Mouse (Mus musculus): ENCODE measurements around the gene Inpp5b.

Gene Inpp5b

GRCm38 (mm10) chr4:124765802-124766565 is 24.3 kb downstream of the Inpp5b start:
- peak in 1 of 2 experiments; percentile 56 for DNase-seq (ENCODE audit: low spot score in 2 of 2)

- no peak for DNase-seq (ENCODE audit: low spot score in 2 of 2)
These were observed 24.9 kb downstream of the Inpp5b start for GRCm38 (mm10) chr4:124766566-124766940.

DNA sequence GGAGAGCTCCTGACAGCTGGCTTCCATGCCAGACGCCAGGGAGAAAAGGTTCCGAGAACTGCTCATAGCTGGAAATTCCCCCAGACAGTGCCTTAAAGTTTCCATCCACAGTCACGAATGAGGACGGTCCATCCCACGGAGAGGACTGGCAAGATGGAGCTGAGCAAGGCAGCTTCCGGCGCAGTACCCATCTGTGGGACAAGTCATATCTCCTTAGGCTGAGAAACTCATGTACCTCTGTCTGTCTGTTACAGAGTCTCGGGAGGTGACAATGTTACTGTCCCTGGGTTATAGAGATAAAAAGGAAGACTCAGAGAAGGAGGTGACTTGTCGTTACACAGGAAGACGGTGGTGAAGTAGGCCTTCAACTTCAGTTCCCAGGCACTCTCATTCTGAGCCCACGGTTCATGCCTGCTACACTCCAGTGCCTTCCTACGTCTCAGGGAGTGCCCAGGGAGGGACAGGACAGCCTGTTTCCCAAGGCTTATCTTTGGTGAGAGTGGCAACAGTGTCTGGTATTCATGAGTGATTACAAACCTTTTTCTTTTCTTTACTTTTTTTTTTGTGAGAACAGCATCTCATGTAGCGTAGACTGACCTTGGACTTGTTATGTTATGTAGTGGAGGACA is 27.4 kb downstream of the Inpp5b start:
- peak in 1 of 2 experiments; percentile 14 for DNase-seq (ENCODE audit: low spot score in 2 of 2)

DNA sequence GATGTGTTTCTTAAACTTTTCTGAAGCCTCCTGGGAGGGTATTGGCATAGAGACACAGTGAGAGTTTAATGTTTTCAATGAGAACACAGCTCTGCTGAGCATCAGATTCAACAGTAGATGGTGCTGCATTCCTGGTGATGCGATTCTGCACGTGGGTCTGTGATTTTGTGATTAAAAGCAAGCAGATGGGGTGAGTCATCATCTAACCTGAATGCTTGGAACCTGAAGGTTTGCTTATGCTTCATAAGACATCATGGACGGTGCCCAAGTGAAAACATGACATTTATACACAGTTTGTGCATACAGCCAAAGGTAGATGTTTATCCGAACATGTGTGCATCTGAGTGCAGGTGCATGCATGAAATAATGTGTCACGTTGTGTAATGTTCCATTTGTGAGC is 29.0 kb downstream of the Inpp5b start:
- peak in 1 of 2 experiments; percentile 47 for DNase-seq (ENCODE audit: low spot score in 2 of 2)

DNA sequence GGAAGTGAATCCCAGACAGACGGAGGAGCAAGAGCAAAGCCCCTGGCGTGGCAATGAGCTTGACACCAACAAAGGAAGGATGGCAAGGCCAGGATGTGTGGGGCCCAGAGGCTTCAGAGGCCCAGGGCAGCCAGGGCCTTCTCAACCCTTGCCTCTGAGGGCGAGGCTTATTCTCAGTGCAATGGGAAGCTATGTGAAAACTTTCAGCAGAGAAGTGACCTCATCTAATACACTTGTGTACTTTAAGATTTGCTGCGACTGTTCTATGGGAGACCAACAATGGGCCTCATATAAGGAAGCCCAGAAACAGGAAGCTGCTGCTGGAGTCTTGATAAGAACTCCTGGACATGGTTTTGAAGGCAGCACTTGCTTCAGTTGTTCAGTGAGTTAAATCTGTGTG is 30.5 kb downstream of the Inpp5b start:
- no peak for DNase-seq (ENCODE audit: low spot score in 2 of 2)

GRCm38 (mm10) chr4:124773449-124773848 is 31.8 kb downstream of the Inpp5b start:
- no peak for DNase-seq (ENCODE audit: low spot score in 2 of 2)

DNA sequence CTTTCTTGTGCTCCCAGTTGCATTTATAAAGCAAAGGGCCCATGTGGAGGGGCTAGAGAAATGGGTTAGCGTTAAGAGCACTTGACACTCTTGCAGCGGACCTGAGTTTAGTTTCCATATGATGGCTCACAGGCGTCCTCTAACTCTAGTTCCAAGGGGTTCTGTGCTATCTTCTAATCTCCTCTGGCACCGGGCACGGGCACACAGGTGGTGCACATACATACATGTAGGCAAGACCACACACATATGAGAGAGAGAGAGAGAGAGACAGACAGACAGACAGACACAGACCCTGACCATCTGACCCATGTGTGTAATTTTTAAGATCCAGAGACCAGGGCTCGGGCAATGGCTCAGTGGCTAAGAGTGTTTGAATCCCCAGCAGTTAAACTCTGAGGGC is 32.3 kb downstream of the Inpp5b start:
- no peak for DNase-seq (ENCODE audit: low spot score in 2 of 2)

DNA sequence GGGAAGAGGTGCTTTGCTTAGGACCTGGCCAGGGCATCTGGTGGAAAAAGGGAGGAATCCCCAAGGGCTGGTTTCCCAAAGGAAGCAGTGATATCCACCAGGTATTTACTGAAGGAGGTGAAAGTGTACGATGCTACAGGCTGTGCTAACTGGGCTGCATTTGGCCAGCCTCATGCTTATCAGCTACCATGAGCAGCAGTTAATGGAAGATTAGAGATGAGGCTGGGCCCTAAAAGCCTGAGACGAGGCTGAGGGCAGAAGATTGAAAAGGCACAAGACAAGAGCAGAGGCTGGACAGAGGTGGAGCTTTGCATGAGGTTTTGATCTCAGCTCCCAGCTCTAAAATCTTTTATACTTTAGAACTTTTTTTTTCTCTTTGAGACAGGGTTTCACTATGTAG is 32.8 kb downstream of the Inpp5b start:
- no peak for DNase-seq (ENCODE audit: low spot score in 2 of 2)

GRCm38 (mm10) chr4:124781361-124781760 is 39.7 kb downstream of the Inpp5b start:
- DNase-seq (ENCODE audit: low spot score in 2 of 2), result no peak

DNA sequence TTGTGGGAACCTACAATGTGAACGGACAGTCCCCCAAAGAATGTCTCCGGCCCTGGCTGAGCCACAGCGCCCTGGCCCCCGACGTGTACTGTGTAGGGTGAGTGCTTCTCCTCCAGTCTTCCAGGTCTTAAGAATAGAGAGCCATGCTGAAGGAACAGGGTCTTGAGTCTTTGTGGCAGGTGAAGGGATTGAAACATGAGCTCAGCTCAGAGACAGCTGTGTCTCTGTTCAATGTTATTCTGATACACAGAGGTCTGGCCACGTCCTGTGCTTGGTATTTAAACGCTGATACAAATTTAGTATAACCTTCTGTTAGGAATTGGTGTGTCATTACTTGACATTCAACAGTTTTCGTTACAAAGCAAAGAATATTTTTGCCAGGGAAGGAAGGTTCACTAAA is 40.7 kb downstream of the Inpp5b start:
- no peak for DNase-seq (ENCODE audit: low spot score in 2 of 2)

DNA sequence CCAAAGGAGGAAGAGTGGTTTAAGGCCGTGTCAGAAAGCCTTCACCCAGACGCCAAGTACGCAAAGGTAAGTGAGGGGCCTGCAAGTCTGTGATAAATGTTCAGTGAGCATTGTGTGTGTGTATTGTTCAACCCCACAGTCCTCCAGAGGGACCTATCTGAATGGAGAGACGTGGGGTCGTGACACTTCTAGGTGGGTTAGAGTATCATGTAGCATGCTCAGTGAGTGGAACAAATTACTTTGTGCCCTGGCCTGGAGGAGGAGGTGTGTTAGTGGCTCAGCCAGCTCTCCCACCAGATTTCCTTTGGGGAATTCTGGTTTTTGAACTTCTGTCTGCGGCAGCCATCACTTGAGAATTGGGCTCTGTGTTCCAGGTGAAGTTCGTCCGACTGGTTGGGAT is 42.3 kb downstream of the Inpp5b start:
- DNase-seq (ENCODE audit: low spot score in 2 of 2), result no peak

GRCm38 (mm10) chr4:124790013-124790412 is 48.4 kb downstream of the Inpp5b start:
- DNase-seq (ENCODE audit: low spot score in 2 of 2), result no peak

DNA sequence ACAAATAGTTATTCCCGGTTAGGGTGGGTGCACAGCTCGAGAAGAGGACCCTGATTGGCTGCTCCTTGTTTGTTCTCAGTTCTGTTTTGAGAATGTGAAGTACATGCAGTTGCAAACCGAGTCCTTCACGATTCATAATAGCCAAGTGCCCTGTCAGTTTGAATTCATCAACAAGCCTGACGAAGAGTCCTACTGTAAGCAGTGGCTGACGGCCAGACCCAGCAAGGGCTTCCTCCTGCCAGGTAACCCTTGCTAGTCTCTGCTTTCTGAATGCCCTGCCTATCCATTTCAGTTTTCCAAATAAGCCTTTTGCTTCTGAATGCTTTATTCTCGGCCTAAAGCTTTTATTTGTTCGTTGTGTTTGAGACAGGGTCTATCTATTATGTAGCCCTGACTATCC is 50.5 kb downstream of the Inpp5b start:
- DNase-seq (ENCODE audit: low spot score in 2 of 2), result no peak

DNA sequence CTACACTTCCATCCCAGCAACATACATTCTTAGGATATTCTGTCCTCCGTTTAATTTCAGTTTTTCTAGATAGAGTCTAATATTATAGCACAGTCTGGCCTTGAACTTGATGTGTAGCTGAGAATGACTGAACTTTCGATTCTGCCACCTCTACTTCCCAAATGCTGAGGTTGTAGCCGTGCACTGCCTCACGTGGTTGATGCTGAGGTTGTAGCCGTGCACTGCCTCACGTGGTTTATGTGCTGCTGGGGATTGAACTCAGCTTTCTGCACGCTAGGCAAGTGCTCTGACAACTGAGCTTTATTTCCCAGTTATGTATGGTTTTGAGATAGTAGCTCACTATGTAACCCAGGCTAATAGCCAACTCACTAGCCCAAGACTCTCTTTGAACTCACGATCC is 54.5 kb downstream of the Inpp5b start:
- no peak for DNase-seq (ENCODE audit: low spot score in 2 of 2)

- no peak for DNase-seq (ENCODE audit: low spot score in 2 of 2)
These were observed 55.3 kb downstream of the Inpp5b start for GRCm38 (mm10) chr4:124796913-124797312.

DNA sequence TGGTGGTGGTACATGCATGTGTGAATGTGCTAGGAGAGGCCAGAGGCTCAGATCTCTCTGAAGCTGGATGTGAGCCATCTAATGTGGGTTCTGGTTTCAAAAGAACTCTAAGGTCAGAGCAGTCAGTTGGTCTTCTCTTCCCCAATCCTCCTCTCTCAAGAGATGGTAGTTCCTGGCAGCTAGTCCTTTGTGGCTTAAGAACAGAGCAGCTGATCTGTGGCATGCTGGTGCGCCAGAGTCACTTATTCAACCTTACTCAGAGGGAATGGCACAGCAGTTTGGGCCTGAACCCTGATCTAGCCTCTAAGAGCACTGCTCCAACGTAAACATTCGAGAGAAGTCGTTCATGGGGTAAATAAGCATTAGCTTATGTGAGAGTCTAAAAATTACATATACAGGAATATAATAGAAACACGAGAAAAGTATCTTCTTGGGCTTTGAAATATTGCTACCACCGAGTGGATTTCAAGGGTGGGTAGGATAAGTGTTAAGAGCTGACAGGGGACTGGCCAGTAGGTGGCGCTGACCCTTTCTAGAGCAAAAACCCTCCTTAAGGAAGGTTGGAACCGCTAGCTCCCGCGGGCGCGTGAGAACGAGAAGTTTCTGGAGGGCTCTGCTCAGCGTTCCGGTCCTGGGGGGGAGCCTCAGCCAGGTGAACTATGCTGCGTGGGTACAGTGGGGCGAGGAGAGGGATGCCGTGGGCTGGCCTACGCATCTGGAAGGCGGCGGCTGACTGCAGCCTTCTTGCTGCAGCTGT is 60.1 kb downstream of the Inpp5b start, which contains the start of gene Mtf1:
Gene Mtf1, plus strand, starts transcription at position 553 of the 757 bp plus-strand sequence.
- peak; percentile 85 to 88 for DNase-seq (ENCODE audit: low spot score in 2 of 2)

DNA sequence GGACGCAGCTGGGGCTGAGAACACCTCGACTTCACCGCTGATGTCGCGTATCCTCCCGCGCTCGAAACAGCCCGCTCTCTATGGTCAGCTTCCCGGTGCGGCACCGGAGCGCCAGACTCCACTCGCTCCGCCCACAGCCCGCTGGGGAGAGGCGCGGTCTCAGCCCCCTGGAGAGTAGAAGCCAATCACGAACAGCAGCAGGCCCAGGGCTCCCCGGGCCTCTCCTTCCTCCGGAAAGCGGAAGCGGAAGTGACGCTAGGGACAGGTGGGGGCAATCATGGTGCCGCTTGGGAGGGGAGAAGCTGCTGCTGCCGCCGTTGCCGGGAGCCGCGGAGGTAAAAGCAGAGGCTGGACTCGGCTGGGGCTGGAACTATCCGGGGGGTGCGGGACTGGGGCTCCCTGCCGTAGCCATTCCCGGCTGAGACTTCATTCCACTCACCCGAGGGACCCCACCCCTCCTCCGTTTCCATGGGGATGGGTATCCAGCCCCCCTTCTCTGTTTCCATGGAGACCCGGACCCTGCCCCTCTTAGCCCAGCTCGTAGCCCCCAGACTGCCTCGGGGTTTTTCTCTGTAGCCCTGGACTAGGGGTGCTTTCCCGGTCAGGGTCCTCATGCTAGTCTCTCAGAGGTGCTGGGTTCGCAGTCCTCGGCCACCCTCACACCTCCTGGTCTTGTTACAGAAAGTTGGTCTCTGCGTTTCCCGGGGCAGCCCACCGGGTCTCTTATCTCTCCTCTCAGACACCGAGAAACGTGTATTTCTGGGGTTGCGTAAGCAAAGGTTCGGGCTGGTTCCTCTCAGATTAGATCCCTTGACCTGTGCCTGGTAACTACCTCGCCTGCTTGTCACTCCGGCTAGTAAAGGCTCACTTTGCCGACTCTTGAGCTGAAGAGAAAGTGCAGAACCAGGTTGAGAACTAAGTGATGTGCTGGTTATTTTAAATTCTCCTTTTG is 60.9 kb downstream of the Inpp5b start:
- peak; percentile 94 to 96 for DNase-seq (ENCODE audit: low spot score in 2 of 2)

GRCm38 (mm10) chr4:124803406-124803805 is 61.8 kb downstream of the Inpp5b start:
- DNase-seq (ENCODE audit: low spot score in 2 of 2), result no peak

GRCm38 (mm10) chr4:124808511-124808910 is 66.9 kb downstream of the Inpp5b start:
- DNase-seq (ENCODE audit: low spot score in 2 of 2), result no peak

GRCm38 (mm10) chr4:124809136-124809883 is 67.7 kb downstream of the Inpp5b start:
- no peak for DNase-seq (ENCODE audit: low spot score in 2 of 2)

DNA sequence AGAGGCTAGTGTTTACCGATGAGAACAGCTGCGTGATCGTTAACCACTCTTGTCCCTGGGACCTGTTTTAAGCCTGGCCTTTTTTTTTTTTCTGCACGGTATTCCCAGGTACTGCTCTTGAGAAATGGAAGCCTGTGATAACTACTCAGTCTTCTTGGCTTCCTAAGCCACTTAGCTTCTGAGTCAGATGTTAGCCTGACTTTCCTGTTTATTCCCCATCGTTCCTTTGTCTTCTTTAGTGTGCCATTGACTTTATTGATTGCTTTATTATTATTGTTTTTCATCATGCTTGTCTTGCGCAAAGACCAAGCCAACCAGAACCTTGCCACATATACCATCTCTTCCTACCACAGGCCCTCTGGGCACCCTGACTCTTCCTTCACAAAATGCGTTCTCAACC is 68.4 kb downstream of the Inpp5b start:
- no peak for DNase-seq (ENCODE audit: low spot score in 2 of 2)
